Mouse (Mus musculus) MEL (cell line): Measurements from ENCODE around the gene Rpl37.
"Not testable (repeated sequence)": the region's sequence is repeated elsewhere in the genome, so short reads cannot be mapped to it uniquely, and the experiment has no call there.

Source experiments
- CTCF ChIP-seq, 3 experiments: IDR thresholded peaks in 2 of 3; conservative IDR thresholded peaks in 1 of 3; 2 replicates each; pipeline ENCODE4 v1.5.1; 2011 to 2012; ENCODE audit warnings: low read length in 3 of 3, low read depth in 2 of 3, mild to moderate bottlenecking in 2 of 3, improper control_type of control experiment in 1 of 3, inconsistent platforms in 1 of 3, mixed read lengths in 1 of 3, moderate library complexity in 1 of 3; ENCODE audit not compliant: control insufficient read depth in 1 of 3, insufficient read depth in 1 of 3, poor library complexity in 1 of 3, severe bottlenecking in 1 of 3
- E2F4 ChIP-seq: IDR thresholded peaks from 2 replicates; pipeline ENCODE4 v1.6.1; 2011; ENCODE audit warnings: low read depth, low read length, improper control_type of control experiment, borderline replicate concordance
- GATA1 ChIP-seq: IDR thresholded peaks from 2 replicates; pipeline ENCODE4 v1.6.1; 2011; ENCODE audit warnings: low read depth, low read length, improper control_type of control experiment
- HCFC1 ChIP-seq: IDR thresholded peaks from 2 replicates; pipeline ENCODE4 v1.6.1; 2012; ENCODE audit warnings: low read depth, mild to moderate bottlenecking, inconsistent platforms, low read length, improper control_type of control experiment, moderate library complexity
- MAX ChIP-seq: IDR thresholded peaks from 2 replicates; pipeline ENCODE4 v1.6.1; 2011; ENCODE audit warnings: low read length, improper control_type of control experiment
- MEF2A ChIP-seq: IDR thresholded peaks from 2 replicates; pipeline ENCODE4 v1.6.1; 2014; ENCODE audit warnings: low read depth, mild to moderate bottlenecking, inconsistent platforms, low read length, improper control_type of control experiment; ENCODE audit not compliant: poor library complexity, insufficient replicate concordance, severe bottlenecking; ENCODE audit errors: extremely low read depth
- NELFE ChIP-seq: IDR thresholded peaks from 2 replicates; pipeline ENCODE4 v1.6.1; 2011; ENCODE audit warnings: low read depth, low read length, improper control_type of control experiment
- NRF1 ChIP-seq: IDR thresholded peaks from 2 replicates; pipeline ENCODE4 v1.6.1; 2014; ENCODE audit warnings: low read depth, mild to moderate bottlenecking, inconsistent platforms, low read length, improper control_type of control experiment, moderate library complexity; ENCODE audit not compliant: poor library complexity, insufficient read depth, severe bottlenecking
- POLR2A ChIP-seq, 2 experiments: IDR thresholded peaks; 2 replicates each; pipeline ENCODE4 v1.6.1; 2011 to 2012; ENCODE audit warnings: low read length in 2 of 2, mild to moderate bottlenecking in 2 of 2, control low read depth in 1 of 2, improper control_type of control experiment in 1 of 2, low read depth in 1 of 2, moderate library complexity in 1 of 2; ENCODE audit not compliant: control insufficient read depth in 1 of 2, insufficient read depth in 1 of 2, poor library complexity in 1 of 2
- TAL1 ChIP-seq: IDR thresholded peaks from 2 replicates; pipeline ENCODE4 v1.6.1; 2012; ENCODE audit warnings: mild to moderate bottlenecking, inconsistent platforms, low read length, moderate library complexity, mixed read lengths
- TBP ChIP-seq: IDR thresholded peaks from 2 replicates; pipeline ENCODE4 v1.8.0; 2011; ENCODE audit warnings: low read depth, low read length, improper control_type of control experiment
- USF1 ChIP-seq: IDR thresholded peaks from 2 replicates; pipeline ENCODE4 v1.6.1; 2014; ENCODE audit warnings: low read depth, mild to moderate bottlenecking, inconsistent platforms, low read length, improper control_type of control experiment, moderate library complexity
- ZKSCAN1 ChIP-seq: IDR thresholded peaks from 2 replicates; pipeline ENCODE4 v1.6.1; 2012; ENCODE audit warnings: low read depth, mild to moderate bottlenecking, inconsistent platforms, low read length, improper control_type of control experiment, moderate library complexity

DNA sequence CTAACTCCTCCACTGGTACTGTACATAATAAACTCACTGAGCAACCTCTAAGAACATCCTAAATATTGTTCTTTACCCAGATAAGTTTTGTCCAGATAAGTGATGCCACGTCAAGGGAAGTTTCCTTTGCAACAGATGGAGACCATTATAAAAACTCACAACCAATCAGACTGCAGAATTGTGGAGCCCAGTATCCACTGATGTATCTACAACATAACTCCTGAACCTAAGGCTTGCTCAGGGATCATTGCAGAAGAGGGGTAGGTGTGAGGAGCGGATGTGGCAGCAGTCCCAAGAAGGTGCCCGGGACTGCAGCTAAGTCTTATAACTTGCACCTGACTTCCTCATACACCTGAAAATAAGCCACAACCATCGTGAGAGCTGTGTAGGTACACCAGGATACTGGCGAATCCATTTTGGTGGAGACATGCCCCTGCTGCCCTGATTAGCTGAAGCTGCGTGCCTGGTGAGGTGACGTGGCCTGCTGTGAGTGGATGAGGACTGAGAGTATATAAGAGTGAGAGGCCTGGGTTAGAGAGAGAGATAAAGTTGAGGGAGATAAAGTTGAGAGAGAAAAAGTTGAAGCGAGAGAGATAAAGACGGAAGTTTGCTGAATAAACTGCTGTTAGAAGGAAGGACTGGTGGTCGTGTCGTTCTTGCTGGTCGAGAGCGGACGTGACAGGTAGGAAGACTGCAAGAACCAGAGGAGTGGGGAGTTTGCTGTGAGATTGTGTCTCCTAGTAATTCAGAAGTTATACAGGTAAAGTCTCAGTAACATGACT, 14.6 kb downstream of the Rpl37 start:
- not testable (repeated sequence) for TF ChIP-seq ZKSCAN1; CTCF (IDR thresholded peaks at IDR 0.05 in 2 of 3, conservative IDR thresholded peaks at IDR 0.05 in 1 of 3; ENCODE audit: control insufficient read depth in 1 of 3, insufficient read depth in 1 of 3, low read depth in 2 of 3, low read length in 3 of 3, poor library complexity in 1 of 3, severe bottlenecking in 1 of 3); NRF1; MAX; MEF2A; E2F4; USF1; TAL1
- TF ChIP-seq POLR2A (IDR thresholded peaks at IDR 0.05; ENCODE audit: control insufficient read depth in 1 of 2, insufficient read depth in 1 of 2, low read depth in 1 of 2, low read length in 2 of 2, poor library complexity in 1 of 2): peak in 1 of 2 experiments; percentile 43; a peak in 1 of 4 replicates
- peak; percentile 63; the same call in 1 of the 2 replicates for TF ChIP-seq TBP
- TF ChIP-seq HCFC1: 0 out of 2 replicates have a peak, but pooled peaks have one; percentile 34
- TF ChIP-seq NELFE: peak; percentile 21; the same call in 1 of the 2 replicates
- TF ChIP-seq GATA1: peak; percentile 76
